Mouse (Mus musculus) urinary bladder, postnatal 4 days (tissue): Measurements from ENCODE around the gene Kir3dl2.
"Not testable (repeated sequence)": the region's sequence is repeated elsewhere in the genome, so short reads cannot be mapped to it uniquely, and the experiment has no call there.

Experiments
- DNase-seq, 2 experiments: peaks; one replicate each; pipeline ENCODE4 v3.0.0; 2021 to 2022; ENCODE audit warnings: low spot score in 2 of 2

Kir3dl2 gene

GRCm38 (mm10) chrX:136543956-136544355 lies at the start of gene Kir3dl2:
Gene Kir3dl2 (minus strand): TSS chrX:136544056.
- DNase-seq = not testable (repeated sequence)

DNA sequence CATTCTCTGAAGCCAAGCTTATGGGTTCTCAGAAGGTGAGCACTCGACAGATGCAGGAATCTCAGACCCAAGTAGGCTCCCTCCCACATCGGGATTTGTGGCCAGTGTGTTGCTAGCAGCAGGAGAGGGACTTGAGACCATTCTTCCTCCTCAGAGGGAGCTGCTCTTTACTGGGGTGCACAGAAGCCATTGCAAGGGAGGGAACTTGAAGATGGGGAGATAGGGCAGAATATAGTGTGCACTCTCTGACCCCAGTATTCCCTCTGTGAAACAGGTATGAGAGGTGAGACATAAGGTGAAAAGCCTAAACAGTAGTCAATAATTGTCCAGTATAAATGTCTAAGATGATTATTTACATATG lies 47.0 kb upstream of the Kir3dl2 start:
- no peak for DNase-seq

GRCm38 (mm10) chrX:136590199-136590896 lies 46.5 kb upstream of the Kir3dl2 start, which contains the start of gene Tceal3:
Gene Tceal3 (plus strand): TSS chrX:136590842.
- no peak for DNase-seq

DNA sequence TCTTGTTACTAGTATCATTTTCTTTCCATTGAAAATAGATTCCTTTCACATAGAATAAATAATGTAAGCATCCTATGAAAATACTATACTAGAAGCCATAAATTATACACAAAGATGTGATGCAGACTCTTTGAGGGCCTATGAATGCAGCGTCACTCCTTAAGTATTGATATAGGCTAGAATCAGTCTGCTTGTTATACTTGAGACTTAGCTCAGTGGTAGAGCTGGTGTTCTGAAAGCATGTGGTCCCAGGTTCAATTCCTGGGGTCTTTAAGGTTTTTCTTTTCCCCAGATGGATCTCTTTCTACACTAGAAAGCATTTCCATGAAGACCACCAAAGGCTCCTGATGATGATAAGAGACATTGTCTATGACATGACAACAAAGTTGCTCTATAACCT lies 40.8 kb upstream of the Kir3dl2 start:
- no peak for DNase-seq

GRCm38 (mm10) chrX:136569094-136569493 lies 25.2 kb upstream of the Kir3dl2 start:
- DNase-seq = not testable (repeated sequence)

DNA sequence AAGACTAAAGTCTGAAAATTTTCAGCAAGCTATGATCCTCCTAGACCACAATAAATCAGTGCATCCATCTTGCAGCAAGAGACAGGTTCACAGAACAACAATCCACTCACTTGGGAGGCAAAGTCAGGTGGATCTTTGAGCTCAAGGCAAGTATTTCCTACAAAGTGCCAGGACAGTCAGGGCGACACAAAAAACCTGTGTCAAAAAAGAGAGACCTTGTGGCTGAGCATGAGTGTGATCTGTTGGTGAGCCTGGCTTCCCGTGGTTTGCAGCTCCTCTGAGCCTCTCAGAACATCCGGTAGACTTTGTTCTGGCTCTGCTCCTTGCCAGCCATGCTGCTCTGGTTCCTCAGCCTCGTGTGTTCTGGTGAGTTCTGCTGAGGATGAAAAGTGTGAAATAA lies 26.2 kb downstream of the Kir3dl2 start, which contains the start of gene Kir3dl1:
Gene Kir3dl1, plus strand, starts transcription at position 301 of the 400 bp plus-strand sequence.
- not testable (repeated sequence) for DNase-seq
